In genomic region chr10:84119952-84120550, GRCm38 (mm10) we compare ENCODE assay signal across 24 mouse cellular contexts.
DNase-seq lines count a peak whose midpoint lies in the region; ATAC-seq and TF ChIP-seq lines count a peak whose summit lies in the region.
"Had no signal": no experiment of that assay in that cellular context is flagged by ENCODE, and none has a peak within 500 bp of the region (broad histone marks: within the 10 kb centered on the region; RNA-seq: fewer than 3 reads in every experiment).

No protein-coding gene starts in this region.

- H3K4me2 ChIP-seq in kidney, embryonic 14.5 days (replicated peaks; ENCODE audit: low read depth, low read length), result no peak overlapping the region
- H3K4me2 ChIP-seq: forebrain, embryonic 15.5 days; hindbrain, embryonic 14.5 days; liver, embryonic 15.5 days; midbrain, embryonic 15.5 days; neural tube, embryonic 13.5 days had no signal

- no peak for TF ChIP-seq CTCF in gastrocnemius, adult 2 months (IDR thresholded peaks at IDR 0.05)

- intact Hi-C loops in left cerebral cortex, postnatal 14 days (cut with DNase I), result no loop called here
- intact Hi-C loops in gastrocnemius, adult 2 months (cut with DNase I), result no loop called here

- H3K9me3 ChIP-seq in kidney, embryonic 14.5 days (ENCODE audit: control insufficient read depth, low read length), result no peaks in the 10 kb centered on the region
- H3K9me3 ChIP-seq: forebrain, embryonic 15.5 days; limb, embryonic 10.5 days; liver, embryonic 15.5 days; midbrain, embryonic 15.5 days; neural tube, embryonic 13.5 days had no signal

- H3K36me3 ChIP-seq in kidney, embryonic 14.5 days (ENCODE audit: control insufficient read depth, insufficient read depth, low read length), result no peaks in the 10 kb centered on the region
- H3K36me3 ChIP-seq: embryonic facial prominence, embryonic 10.5 days; forebrain, embryonic 15.5 days; limb, embryonic 10.5 days; liver, embryonic 15.5 days; midbrain, embryonic 15.5 days; neural tube, embryonic 13.5 days had no signal

- no peaks in the 10 kb centered on the region for H3K4me1 ChIP-seq in kidney, embryonic 14.5 days (ENCODE audit: control insufficient read depth, insufficient read depth, low read length)
- H3K4me1 ChIP-seq: embryonic facial prominence, embryonic 10.5 days; forebrain, embryonic 15.5 days; limb, embryonic 10.5 days; liver, embryonic 15.5 days; midbrain, embryonic 15.5 days; neural tube, embryonic 13.5 days had no signal

- no peaks in the 10 kb centered on the region for H3K27me3 ChIP-seq in kidney, embryonic 14.5 days (ENCODE audit: control insufficient read depth, insufficient read depth, low read length)
- H3K27me3 ChIP-seq: forebrain, embryonic 15.5 days; liver, embryonic 15.5 days; midbrain, embryonic 15.5 days; neural tube, embryonic 13.5 days had no signal

- no peak overlapping the region for H3K4me3 ChIP-seq in gastrocnemius, adult 2 months
- no peak overlapping the region for H3K4me3 ChIP-seq in kidney, embryonic 14.5 days (ENCODE audit: low read length)
- H3K4me3 ChIP-seq: embryonic facial prominence, embryonic 10.5 days; forebrain, embryonic 15.5 days; left cerebral cortex, adult 2 months; limb, embryonic 10.5 days; liver, embryonic 15.5 days; midbrain, embryonic 15.5 days; neural tube, embryonic 13.5 days had no signal

- peak; percentile 21 for DNase-seq in heart, adult 8-10 months (ENCODE audit: low spot score)
- no peak for DNase-seq in heart, postnatal 4 days
- peak; percentile 15 to 32 for DNase-seq in left cerebral cortex, postnatal 14 days (ENCODE audit: low spot score in 2 of 2)
- DNase-seq in left cerebral cortex, adult 8-10 months (ENCODE audit: low spot score in 2 of 2), result no peak
- DNase-seq in gastrocnemius, adult 2 months, result peak; percentile 59
- DNase-seq in gastrocnemius, postnatal 25 days, result peak; percentile 28
- DNase-seq in ovary, postnatal 14 days (ENCODE audit: low spot score), result no peak
- DNase-seq: adrenal gland, postnatal 25 days; cerebellum, adult 9-11 months; kidney, adult 2 months; kidney, postnatal 14 days; liver had no signal

- no peak overlapping the region for H3K9ac ChIP-seq in kidney, embryonic 14.5 days (ENCODE audit: low read depth, low read length)
- H3K9ac ChIP-seq: forebrain, embryonic 15.5 days; hindbrain, embryonic 14.5 days; liver, embryonic 15.5 days; midbrain, embryonic 15.5 days; neural tube, embryonic 13.5 days had no signal

- H3K27ac ChIP-seq in gastrocnemius, adult 2 months, result no peak overlapping the region
- no peak overlapping the region for H3K27ac ChIP-seq in kidney, embryonic 14.5 days (ENCODE audit: low read depth, low read length)
- H3K27ac ChIP-seq: embryonic facial prominence, embryonic 10.5 days; forebrain, embryonic 15.5 days; hindbrain, embryonic 14.5 days; left cerebral cortex, adult 2 months; limb, embryonic 10.5 days; liver, embryonic 15.5 days; macrophage; midbrain, embryonic 15.5 days; neural tube, embryonic 13.5 days; stomach, postnatal 0 days had no signal

- no peak for ATAC-seq in kidney, embryonic 14.5 days (ENCODE audit: low FRiP score, low TSS enrichment)
- ATAC-seq: forebrain, embryonic 15.5 days; inflammation-experienced regulatory T-cells, adult 6 months; midbrain, embryonic 15.5 days had no signal

- 88% methylated on average over 8 of the region's 8 CpGs for WGBS in kidney, embryonic 14.5 days

Comparison
In these comparisons a context has a peak if more than half of its experiments do, and no peak if none do; other contexts are left out.
1. DNase-seq: peak in heart, adult 8-10 months (single experiment), left cerebral cortex, postnatal 14 days (2 of 2), gastrocnemius, adult 2 months (single experiment) and gastrocnemius, postnatal 25 days (single experiment); none in heart, postnatal 4 days (single experiment), left cerebral cortex, adult 8-10 months (0 of 2) and ovary, postnatal 14 days (single experiment).